ENCODE assay signal across 29 mouse cellular contexts in the genomic region with DNA sequence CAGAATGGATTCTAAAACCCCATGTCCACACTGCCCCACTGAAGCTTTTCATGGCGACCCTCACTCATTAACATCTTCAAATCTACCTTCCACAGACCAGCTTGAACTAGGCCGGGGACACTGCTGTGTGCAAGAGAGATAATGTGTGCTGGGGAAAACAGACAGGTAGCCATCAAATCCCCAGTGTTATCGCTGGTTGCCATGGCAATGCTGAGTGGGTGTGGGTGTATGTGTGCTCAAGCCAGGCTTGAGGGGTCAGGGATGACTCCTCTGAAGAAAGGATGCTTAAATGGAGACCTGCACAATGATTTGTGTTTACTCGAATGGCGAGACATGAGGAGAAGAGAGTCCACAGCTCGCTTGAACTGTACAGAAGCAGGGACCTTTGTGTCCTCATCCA.
A peak's percentile ranks its signal among the peaks of the same experiment; 100 is the strongest.
DNase-seq lines count a peak whose midpoint lies in the region; ATAC-seq and TF ChIP-seq lines count a peak whose summit lies in the region.
"Had no signal": no experiment of that assay in that cellular context is flagged by ENCODE, and none has a peak within 500 bp of the region (broad histone marks: within the 10 kb centered on the region; RNA-seq: fewer than 3 reads in every experiment).

No protein-coding gene starts in this region.

- TF ChIP-seq CTCF in brain, embryonic 14.5 days (IDR thresholded peaks at IDR 0.05; ENCODE audit: borderline replicate concordance, extremely low read depth, insufficient read depth, insufficient read length): no peak
- no peak for TF ChIP-seq CTCF in liver, postnatal 0 days (IDR thresholded peaks at IDR 0.05; ENCODE audit: low read depth)

- no peak for TF ChIP-seq POLR2A in brain, embryonic 14.5 days (IDR thresholded peaks at IDR 0.05; ENCODE audit: borderline replicate concordance, extremely low read depth, insufficient read depth, insufficient read length, poor library complexity, severe bottlenecking)

- no peak overlapping the region for H3K4me3 ChIP-seq in midbrain, embryonic 13.5 days (replicated peaks)
- H3K4me3 ChIP-seq in midbrain, embryonic 10.5 days: no peak overlapping the region
- no peak overlapping the region for H3K4me3 ChIP-seq in midbrain, embryonic 16.5 days (ENCODE audit: low read depth, low read length)
- H3K4me3 ChIP-seq in liver, postnatal 0 days (ENCODE audit: low read depth, low read length): no peak overlapping the region
- H3K4me3 ChIP-seq: embryonic facial prominence, embryonic 10.5 days; embryonic facial prominence, embryonic 13.5 days; erythroblast, embryonic 14.5 days; forebrain, embryonic 13.5 days; gastrocnemius, adult 2 months; heart, embryonic 12.5 days; heart, embryonic 15.5 days; hindbrain, embryonic 10.5 days; hindbrain, embryonic 13.5 days had no signal

- H3K27ac ChIP-seq in midbrain, embryonic 13.5 days: no peak overlapping the region
- no peak overlapping the region for H3K27ac ChIP-seq in midbrain, embryonic 10.5 days (replicated peaks)
- no peak overlapping the region for H3K27ac ChIP-seq in midbrain, embryonic 16.5 days (ENCODE audit: low read length)
- H3K27ac ChIP-seq in liver, postnatal 0 days (ENCODE audit: low read depth): no peak overlapping the region
- H3K27ac ChIP-seq: embryonic facial prominence, embryonic 10.5 days; embryonic facial prominence, embryonic 13.5 days; forebrain, embryonic 13.5 days; gastrocnemius, adult 2 months; heart, embryonic 15.5 days; hindbrain, embryonic 10.5 days; hindbrain, embryonic 13.5 days had no signal

- no peak overlapping the region for H3K9ac ChIP-seq in midbrain, embryonic 13.5 days (replicated peaks)
- no peak overlapping the region for H3K9ac ChIP-seq in midbrain, embryonic 16.5 days (ENCODE audit: low read depth, low read length)
- no peak overlapping the region for H3K9ac ChIP-seq in liver, postnatal 0 days (replicated peaks)
- H3K9ac ChIP-seq: embryonic facial prominence, embryonic 13.5 days; forebrain, embryonic 13.5 days; heart, embryonic 12.5 days; heart, embryonic 15.5 days; hindbrain, embryonic 13.5 days had no signal

- H3K36me3 ChIP-seq in midbrain, embryonic 13.5 days: no peaks in the 10 kb centered on the region
- no peaks in the 10 kb centered on the region for H3K36me3 ChIP-seq in midbrain, embryonic 10.5 days
- H3K36me3 ChIP-seq in midbrain, embryonic 16.5 days (ENCODE audit: control insufficient read depth, insufficient read depth, low read length): no peaks in the 10 kb centered on the region
- H3K36me3 ChIP-seq in liver, postnatal 0 days (replicated peaks; ENCODE audit: insufficient read depth, low read length): no peaks in the 10 kb centered on the region
- H3K36me3 ChIP-seq: embryonic facial prominence, embryonic 10.5 days; embryonic facial prominence, embryonic 13.5 days; heart, embryonic 12.5 days; heart, embryonic 15.5 days; hindbrain, embryonic 10.5 days; hindbrain, embryonic 13.5 days had no signal

- H3K9me3 ChIP-seq in midbrain, embryonic 13.5 days: no peaks in the 10 kb centered on the region
- H3K9me3 ChIP-seq in midbrain, embryonic 10.5 days (replicated peaks): no peaks in the 10 kb centered on the region
- no peaks in the 10 kb centered on the region for H3K9me3 ChIP-seq in midbrain, embryonic 16.5 days (replicated peaks; ENCODE audit: control insufficient read depth, low read length, poor library complexity, severe bottlenecking)
- no peaks in the 10 kb centered on the region for H3K9me3 ChIP-seq in liver, postnatal 0 days (ENCODE audit: low read length)
- H3K9me3 ChIP-seq: embryonic facial prominence, embryonic 10.5 days; embryonic facial prominence, embryonic 13.5 days; forebrain, embryonic 13.5 days; heart, embryonic 12.5 days; heart, embryonic 15.5 days; hindbrain, embryonic 10.5 days; hindbrain, embryonic 13.5 days had no signal

- H3K4me1 ChIP-seq in midbrain, embryonic 13.5 days (replicated peaks): peaks cover 4% of the 10 kb centered on the region; the same call in 1 of the 2 replicates
- peaks cover 4% of the 10 kb centered on the region; the same call in 1 of the 2 replicates for H3K4me1 ChIP-seq in midbrain, embryonic 10.5 days
- H3K4me1 ChIP-seq in midbrain, embryonic 16.5 days (ENCODE audit: control insufficient read depth, insufficient read depth, low read length): peaks cover 4% of the 10 kb centered on the region; the same call in 1 of the 2 replicates
- H3K4me1 ChIP-seq in liver, postnatal 0 days (ENCODE audit: insufficient read depth): no peaks in the 10 kb centered on the region
- H3K4me1 ChIP-seq: embryonic facial prominence, embryonic 10.5 days; embryonic facial prominence, embryonic 13.5 days; forebrain, embryonic 13.5 days; heart, embryonic 12.5 days; heart, embryonic 15.5 days; hindbrain, embryonic 10.5 days had no signal

- no peak overlapping the region for H3K4me2 ChIP-seq in midbrain, embryonic 13.5 days (replicated peaks)
- H3K4me2 ChIP-seq in midbrain, embryonic 16.5 days (ENCODE audit: low read length): no peak overlapping the region
- no peak overlapping the region for H3K4me2 ChIP-seq in liver, postnatal 0 days (ENCODE audit: low read depth, low read length)
- H3K4me2 ChIP-seq: embryonic facial prominence, embryonic 13.5 days; forebrain, embryonic 13.5 days; heart, embryonic 12.5 days; heart, embryonic 15.5 days; hindbrain, embryonic 13.5 days had no signal

- no peak for DNase-seq in midbrain, embryonic 10.5 days (ENCODE audit: low spot score)
- peak; percentile 52 for DNase-seq in brain, embryonic 14.5 days (ENCODE audit: low read depth)
- no peak for DNase-seq in layer of hippocampus, postnatal 14 days (ENCODE audit: low spot score in 2 of 2)
- DNase-seq in liver, postnatal 0 days: no peak
- DNase-seq: adrenal gland, adult 8-10 months; adrenal gland, postnatal 25 days; cerebellum, adult 2 months; cerebellum, adult 9-11 months; cerebellum, postnatal 36 days; embryo, embryonic 11 days; gastrocnemius, adult 2 months; gastrocnemius, postnatal 14 days; heart, adult 11 months; heart, postnatal 10 days; heart, postnatal 36 days had no signal

- 68% methylated on average over 6 of the region's 6 CpGs for WGBS in midbrain, embryonic 13.5 days
- WGBS in midbrain, embryonic 10.5 days: 78% methylated on average over 6 of the region's 6 CpGs
- 60% methylated on average over 6 of the region's 6 CpGs for WGBS in midbrain, embryonic 16.5 days
- WGBS in liver, postnatal 0 days (ENCODE audit: insufficient replicate concordance): 58% methylated on average over 6 of the region's 6 CpGs

- peak; percentile 50; the same call in 1 of the 2 replicates for ATAC-seq in midbrain, embryonic 13.5 days
- peak; percentile 60; the same call in 1 of the 2 replicates for ATAC-seq in midbrain, embryonic 16.5 days
- no peak for ATAC-seq in liver, postnatal 0 days
- ATAC-seq: activated CD4-positive, CD25-positive, alpha-beta regulatory T cell, adult 4 months; CD4-positive, CD25-positive, alpha-beta regulatory T cell, adult 4 months; forebrain, embryonic 13.5 days; forebrain, embryonic 16.5 days; hindbrain, embryonic 16.5 days had no signal

- TF ChIP-seq EP300 in liver, postnatal 0 days (IDR thresholded peaks at IDR 0.05; ENCODE audit: low read depth): no peak

- H3K27me3 ChIP-seq in midbrain, embryonic 13.5 days: no peaks in the 10 kb centered on the region
- H3K27me3 ChIP-seq in midbrain, embryonic 10.5 days (ENCODE audit: low read depth, poor library complexity, severe bottlenecking): no peaks in the 10 kb centered on the region
- H3K27me3 ChIP-seq in midbrain, embryonic 16.5 days (ENCODE audit: control insufficient read depth, insufficient read depth, low read depth, low read length): no peaks in the 10 kb centered on the region
- no peaks in the 10 kb centered on the region for H3K27me3 ChIP-seq in liver, postnatal 0 days (ENCODE audit: insufficient read depth, low read length)
- H3K27me3 ChIP-seq: embryonic facial prominence, embryonic 13.5 days; forebrain, embryonic 13.5 days had no signal
